Mouse (Mus musculus): ENCODE results near the gene Lmo4. TPM values are rescaled to one million over a fixed set of nuclear protein-coding genes. Genes with fewer than 3 reads are reported as not detected.

Lmo4 gene
- polyA plus RNA-seq, 1 experiment: 28.9 TPM

DNA sequence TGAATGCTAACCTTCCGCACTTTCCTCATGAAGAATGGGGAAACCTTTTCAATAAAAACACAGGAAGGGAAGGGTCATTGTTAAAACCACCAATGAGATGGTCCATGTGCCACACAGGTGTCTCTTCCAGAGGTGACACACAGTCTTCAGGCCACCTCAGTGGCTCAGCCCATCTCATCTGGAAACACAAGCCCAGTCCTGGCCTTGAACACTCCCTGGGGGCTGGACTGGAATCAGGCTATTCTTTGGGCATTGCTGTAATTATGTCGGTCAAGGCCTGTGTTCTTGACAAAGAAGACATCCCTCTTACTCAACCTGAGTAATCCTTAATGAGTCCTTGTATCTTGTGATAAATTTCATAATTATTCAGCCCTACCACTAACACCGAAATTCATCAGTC is 36.1 kb upstream of the Lmo4 start:
- Histone ChIP-seq H3K27ac (ENCODE audit: insufficient read depth, low read length) (no peak overlapping the region), H3K27me3 (ENCODE audit: control insufficient read depth, insufficient read depth, low read length, poor library complexity, severe bottlenecking) (no peaks in the 10 kb centered on the region; the same call in 1 of the 2 replicates), H3K9me3 (replicated peaks; ENCODE audit: control insufficient read depth, insufficient read depth, low read length, poor library complexity, severe bottlenecking) (no peaks in the 10 kb centered on the region), H3K4me3 (ENCODE audit: low read depth, low read length) (no peak overlapping the region), H3K9ac (ENCODE audit: low read depth, poor library complexity, severe bottlenecking) (no peak overlapping the region), H3K4me1 (ENCODE audit: control insufficient read depth, insufficient read depth, low read length) (no peaks in the 10 kb centered on the region), H3K36me3 (ENCODE audit: control insufficient read depth, insufficient read depth, low read length, poor library complexity, severe bottlenecking) (no peaks in the 10 kb centered on the region)
- TF ChIP-seq POLR2A (IDR thresholded peaks at IDR 0.05; ENCODE audit: insufficient read depth, low read length): no peak
- no peak for TF ChIP-seq CTCF (IDR thresholded peaks at IDR 0.05; ENCODE audit: low read depth, low read length)
- no peak for TF ChIP-seq EP300 (IDR thresholded peaks at IDR 0.05; ENCODE audit: insufficient read depth, low read depth, low read length)

DNA sequence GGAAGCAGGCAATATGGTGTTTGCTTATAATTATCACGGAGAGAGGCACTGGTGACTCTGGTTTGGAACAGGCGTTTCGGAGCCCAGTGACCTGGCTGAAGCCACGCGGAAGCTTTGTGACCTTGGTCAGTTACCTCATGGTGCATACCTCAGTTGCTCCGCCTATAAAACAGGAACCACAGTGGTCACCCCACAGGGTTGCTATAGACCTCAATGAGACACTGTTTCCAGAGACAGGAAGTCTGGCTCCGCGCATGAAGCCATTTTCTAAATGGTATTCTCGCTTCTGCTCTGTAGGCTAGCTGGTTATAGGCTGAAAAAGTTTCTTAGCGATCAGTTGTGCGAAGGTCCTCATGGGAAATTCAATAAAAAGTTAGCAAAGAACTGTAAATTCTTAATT is 33.5 kb upstream of the Lmo4 start:
- Histone ChIP-seq H3K4me3 (ENCODE audit: low read depth, low read length) (no peak overlapping the region), H3K36me3 (ENCODE audit: control insufficient read depth, insufficient read depth, low read length, poor library complexity, severe bottlenecking) (no peaks in the 10 kb centered on the region), H3K27me3 (ENCODE audit: control insufficient read depth, insufficient read depth, low read length, poor library complexity, severe bottlenecking) (no peaks in the 10 kb centered on the region; the same call in 1 of the 2 replicates), H3K27ac (ENCODE audit: insufficient read depth, low read length) (no peak overlapping the region), H3K9me3 (replicated peaks; ENCODE audit: control insufficient read depth, insufficient read depth, low read length, poor library complexity, severe bottlenecking) (no peaks in the 10 kb centered on the region), H3K4me1 (ENCODE audit: control insufficient read depth, insufficient read depth, low read length) (no peaks in the 10 kb centered on the region), H3K9ac (ENCODE audit: low read depth, poor library complexity, severe bottlenecking) (no peak overlapping the region)
- TF ChIP-seq EP300 (IDR thresholded peaks at IDR 0.05; ENCODE audit: insufficient read depth, low read depth, low read length): no peak
- no peak for TF ChIP-seq POLR2A (IDR thresholded peaks at IDR 0.05; ENCODE audit: insufficient read depth, low read length)
- no peak for TF ChIP-seq CTCF (IDR thresholded peaks at IDR 0.05; ENCODE audit: low read depth, low read length)

DNA sequence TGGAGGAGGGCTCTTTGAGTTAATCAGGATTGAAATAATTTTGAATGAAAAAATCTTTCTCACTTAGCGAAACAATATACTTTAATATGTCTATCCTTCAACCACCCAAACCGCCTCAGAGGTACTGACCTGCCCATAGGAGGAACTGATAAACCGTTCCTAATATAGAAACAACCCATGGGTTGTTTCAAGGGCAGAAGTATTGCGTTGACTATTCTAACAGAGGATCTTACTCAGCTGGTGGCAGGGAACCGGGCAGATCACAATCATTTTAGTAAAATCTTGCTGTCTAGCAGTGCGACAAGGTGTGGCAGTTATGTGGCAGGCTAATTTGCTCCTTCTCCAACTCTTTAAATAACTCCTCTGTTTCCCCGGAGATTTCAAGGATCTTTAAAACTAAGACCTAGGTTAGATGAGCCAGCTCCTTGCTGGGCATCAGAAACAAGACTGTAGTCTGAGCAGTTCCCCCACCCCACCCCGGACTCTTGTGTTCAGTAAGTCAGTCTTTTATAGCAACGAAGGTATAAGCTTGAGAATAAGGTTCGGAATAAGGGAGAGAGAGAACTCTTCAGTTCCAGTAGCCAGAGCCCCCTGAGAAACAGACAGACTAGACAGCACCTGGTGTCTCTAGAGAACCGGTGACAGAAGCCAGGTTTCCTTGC is 27.5 kb upstream of the Lmo4 start:
- Histone ChIP-seq H3K4me1 (ENCODE audit: control insufficient read depth, insufficient read depth, low read length) (no peaks in the 10 kb centered on the region), H3K9ac (ENCODE audit: low read depth, poor library complexity, severe bottlenecking) (no peak overlapping the region), H3K4me3 (ENCODE audit: low read depth, low read length) (no peak overlapping the region), H3K9me3 (replicated peaks; ENCODE audit: control insufficient read depth, insufficient read depth, low read length, poor library complexity, severe bottlenecking) (no peaks in the 10 kb centered on the region), H3K27ac (ENCODE audit: insufficient read depth, low read length) (no peak overlapping the region), H3K27me3 (ENCODE audit: control insufficient read depth, insufficient read depth, low read length, poor library complexity, severe bottlenecking) (no peaks in the 10 kb centered on the region; the same call in 1 of the 2 replicates), H3K36me3 (ENCODE audit: control insufficient read depth, insufficient read depth, low read length, poor library complexity, severe bottlenecking) (no peaks in the 10 kb centered on the region)
- no peak for TF ChIP-seq EP300 (IDR thresholded peaks at IDR 0.05; ENCODE audit: insufficient read depth, low read depth, low read length)

DNA sequence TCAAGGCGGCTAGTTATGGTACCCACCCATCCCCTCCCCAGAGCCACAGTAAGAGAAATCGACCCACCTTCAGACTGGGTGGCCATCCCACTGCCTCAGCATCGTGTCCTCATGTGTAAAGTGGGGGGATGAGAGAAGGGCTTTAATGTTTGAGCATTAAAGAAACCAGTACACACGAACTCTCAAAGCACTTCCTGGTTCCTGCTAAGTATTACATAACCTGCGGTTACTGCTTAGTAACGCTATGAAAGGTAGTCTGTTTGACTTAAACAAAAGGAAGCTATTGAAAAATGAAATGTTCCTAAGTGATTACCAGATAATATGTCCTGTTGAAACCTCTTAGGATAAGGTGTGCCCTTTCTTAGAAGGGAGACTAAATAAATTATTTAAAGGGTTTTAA is 26.9 kb upstream of the Lmo4 start:
- no peaks in the 10 kb centered on the region for H3K36me3 ChIP-seq (ENCODE audit: control insufficient read depth, insufficient read depth, low read length, poor library complexity, severe bottlenecking)
- no peak overlapping the region for H3K9ac ChIP-seq (ENCODE audit: low read depth, poor library complexity, severe bottlenecking)
- no peaks in the 10 kb centered on the region for H3K4me1 ChIP-seq (ENCODE audit: control insufficient read depth, insufficient read depth, low read length)
- no peaks in the 10 kb centered on the region; the same call in 1 of the 2 replicates for H3K27me3 ChIP-seq (ENCODE audit: control insufficient read depth, insufficient read depth, low read length, poor library complexity, severe bottlenecking)
- TF ChIP-seq POLR2A (IDR thresholded peaks at IDR 0.05; ENCODE audit: insufficient read depth, low read length) (no peak), EP300 (IDR thresholded peaks at IDR 0.05; ENCODE audit: insufficient read depth, low read depth, low read length) (no peak), CTCF (IDR thresholded peaks at IDR 0.05; ENCODE audit: low read depth, low read length) (no peak)
- H3K27ac ChIP-seq (ENCODE audit: insufficient read depth, low read length): no peak overlapping the region
- H3K9me3 ChIP-seq (replicated peaks; ENCODE audit: control insufficient read depth, insufficient read depth, low read length, poor library complexity, severe bottlenecking): no peaks in the 10 kb centered on the region
- no peak overlapping the region for H3K4me3 ChIP-seq (ENCODE audit: low read depth, low read length)

DNA sequence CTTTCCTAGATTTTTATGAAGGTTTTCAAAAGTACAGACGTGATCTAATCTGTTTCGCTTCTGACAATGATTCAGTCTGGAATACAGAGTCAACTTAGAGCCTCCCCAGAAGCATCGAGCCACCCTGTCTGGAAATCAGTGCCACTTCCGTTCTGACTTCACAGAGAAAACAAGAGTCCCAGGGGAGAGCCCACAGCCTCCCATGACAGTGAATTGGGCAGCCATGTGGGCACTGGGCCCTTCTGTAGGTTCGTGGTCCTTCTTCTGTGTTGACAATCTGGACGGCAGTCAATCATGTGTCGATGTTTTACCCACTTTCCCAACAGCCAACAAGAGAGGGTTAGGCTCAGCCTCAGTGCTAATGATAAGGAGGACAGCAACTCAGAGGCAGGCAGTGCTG is 26.4 kb upstream of the Lmo4 start:
- Histone ChIP-seq H3K9ac (ENCODE audit: low read depth, poor library complexity, severe bottlenecking) (no peak overlapping the region), H3K4me1 (ENCODE audit: control insufficient read depth, insufficient read depth, low read length) (no peaks in the 10 kb centered on the region), H3K27ac (ENCODE audit: insufficient read depth, low read length) (no peak overlapping the region), H3K4me3 (ENCODE audit: low read depth, low read length) (no peak overlapping the region), H3K27me3 (ENCODE audit: control insufficient read depth, insufficient read depth, low read length, poor library complexity, severe bottlenecking) (no peaks in the 10 kb centered on the region; the same call in 1 of the 2 replicates), H3K36me3 (ENCODE audit: control insufficient read depth, insufficient read depth, low read length, poor library complexity, severe bottlenecking) (no peaks in the 10 kb centered on the region), H3K9me3 (replicated peaks; ENCODE audit: control insufficient read depth, insufficient read depth, low read length, poor library complexity, severe bottlenecking) (no peaks in the 10 kb centered on the region)
- TF ChIP-seq CTCF (IDR thresholded peaks at IDR 0.05; ENCODE audit: low read depth, low read length) (no peak), EP300 (IDR thresholded peaks at IDR 0.05; ENCODE audit: insufficient read depth, low read depth, low read length) (no peak), POLR2A (IDR thresholded peaks at IDR 0.05; ENCODE audit: insufficient read depth, low read length) (no peak)

DNA sequence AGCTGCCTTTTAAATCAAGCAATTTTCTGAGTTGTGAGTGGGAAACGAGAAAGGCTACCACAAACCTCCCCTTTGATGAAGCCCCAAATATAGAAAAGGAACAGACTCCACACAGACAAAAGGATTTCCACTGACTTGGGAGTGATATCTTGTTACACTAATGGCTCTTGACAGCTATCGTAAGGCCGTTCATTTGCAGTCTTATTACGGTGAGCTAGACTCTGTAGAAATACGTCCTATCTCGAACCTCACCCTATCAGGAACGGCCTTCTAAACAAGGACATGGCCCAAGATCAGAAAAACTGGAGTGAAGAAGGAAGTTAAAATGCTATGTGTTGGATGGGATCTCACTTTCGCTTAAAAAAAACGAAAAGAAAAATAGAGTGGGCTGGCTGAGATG is 25.0 kb upstream of the Lmo4 start:
- no peak overlapping the region for H3K27ac ChIP-seq (ENCODE audit: insufficient read depth, low read length)
- no peak overlapping the region for H3K4me3 ChIP-seq (ENCODE audit: low read depth, low read length)
- no peak for TF ChIP-seq CTCF (IDR thresholded peaks at IDR 0.05; ENCODE audit: low read depth, low read length)
- no peak for TF ChIP-seq POLR2A (IDR thresholded peaks at IDR 0.05; ENCODE audit: insufficient read depth, low read length)
- no peak for TF ChIP-seq EP300 (IDR thresholded peaks at IDR 0.05; ENCODE audit: insufficient read depth, low read depth, low read length)
- no peaks in the 10 kb centered on the region for H3K36me3 ChIP-seq (ENCODE audit: control insufficient read depth, insufficient read depth, low read length, poor library complexity, severe bottlenecking)
- no peaks in the 10 kb centered on the region for H3K9me3 ChIP-seq (replicated peaks; ENCODE audit: control insufficient read depth, insufficient read depth, low read length, poor library complexity, severe bottlenecking)
- no peak overlapping the region for H3K9ac ChIP-seq (ENCODE audit: low read depth, poor library complexity, severe bottlenecking)
- H3K27me3 ChIP-seq (ENCODE audit: control insufficient read depth, insufficient read depth, low read length, poor library complexity, severe bottlenecking): no peaks in the 10 kb centered on the region; the same call in 1 of the 2 replicates
- H3K4me1 ChIP-seq (ENCODE audit: control insufficient read depth, insufficient read depth, low read length): no peaks in the 10 kb centered on the region

Data from ES-Bruce4 (cell line).